Mouse (Mus musculus) heart, adult 2 months (tissue): ENCODE results near the gene Gas1.

Experiments used
- CTCF ChIP-seq: fragments of 200-600 bp; IDR thresholded peaks from 2 replicates; pipeline ENCODE4 v1.8.1; 2022; ENCODE audit warnings: antibody characterized with exemption, mild to moderate bottlenecking, moderate library complexity
- EP300 ChIP-seq: fragments of 200-500 bp; IDR thresholded peaks from 2 replicates; pipeline ENCODE4 v1.6.1; 2011; ENCODE audit warnings: low read depth, low read length, control low read depth; ENCODE audit not compliant: insufficient read depth
- POLR2A ChIP-seq: fragments of 200-500 bp; IDR thresholded peaks from 2 replicates; pipeline ENCODE4 v1.6.1; 2011; ENCODE audit warnings: mild to moderate bottlenecking, low read depth, low read length, control low read depth; ENCODE audit not compliant: insufficient read depth

- no peak for TF ChIP-seq POLR2A
- TF ChIP-seq EP300: no peak
- no peak for TF ChIP-seq CTCF
Measured at GRCm38 (mm10) chr13:60179641-60180040, 2.5 kb upstream of the Gas1 start.
